Mouse (Mus musculus): ENCODE measurements around the gene Cma1. TPM values are rescaled to one million over a fixed set of nuclear protein-coding genes. Genes with fewer than 3 reads are reported as not detected.
"Not testable (repeated sequence)": the region's sequence is repeated elsewhere in the genome, so short reads cannot be mapped to it uniquely, and the experiment has no call there.

The Cma1 gene
- total RNA-seq (2022): 1 to 10 TPM in 2 of 4 experiments, under 1 TPM in 2; 0.57 to 1.2 (median 0.99) TPM

- no peak for DNase-seq (ENCODE audit: low spot score)
Measured at GRCm38 (mm10) chr14:55944575-55944974, at the start of gene Cma1. TSS of gene Cma1 (minus strand) at chr14:55944675.

GRCm38 (mm10) chr14:55987464-55987863 lies 43.0 kb upstream of the Cma1 start:
- DNase-seq (ENCODE audit: low spot score): not testable (repeated sequence)

- DNase-seq (ENCODE audit: low spot score): not testable (repeated sequence)
Measured at GRCm38 (mm10) chr14:55963900-55964299, 19.4 kb upstream of the Cma1 start.

- no peak for DNase-seq (ENCODE audit: low spot score)
Measured at GRCm38 (mm10) chr14:55963263-55963662, 18.8 kb upstream of the Cma1 start.

- DNase-seq (ENCODE audit: low spot score): no peak
Measured at GRCm38 (mm10) chr14:55950346-55951030, 6.0 kb upstream of the Cma1 start, which contains the start of gene Cma2. TSS of gene Cma2 (plus strand) at chr14:55950980.

GRCm38 (mm10) chr14:55946269-55946969 lies 1.9 kb upstream of the Cma1 start:
- DNase-seq (ENCODE audit: low spot score): no peak

GRCm38 (mm10) chr14:55943601-55944000 lies 874 bp downstream of the Cma1 start:
- no peak for DNase-seq (ENCODE audit: low spot score)

GRCm38 (mm10) chr14:55940070-55940800 lies 4.2 kb downstream of the Cma1 start:
- no peak for DNase-seq (ENCODE audit: low spot score)

GRCm38 (mm10) chr14:55933586-55933985 lies 10.9 kb downstream of the Cma1 start:
- DNase-seq (ENCODE audit: low spot score): peak; percentile 50

GRCm38 (mm10) chr14:55929263-55929997 lies 15.0 kb downstream of the Cma1 start:
- DNase-seq (ENCODE audit: low spot score): no peak

- no peak for DNase-seq (ENCODE audit: low spot score)
Measured at GRCm38 (mm10) chr14:55926847-55927246, 17.6 kb downstream of the Cma1 start.

- DNase-seq (ENCODE audit: low spot score): no peak
Measured at GRCm38 (mm10) chr14:55922475-55923232, 21.8 kb downstream of the Cma1 start.

- DNase-seq (ENCODE audit: low spot score): peak; percentile 83
Measured at GRCm38 (mm10) chr14:55918240-55919082, 26.0 kb downstream of the Cma1 start.

- DNase-seq (ENCODE audit: low spot score): no peak
Measured at GRCm38 (mm10) chr14:55913406-55913805, 31.1 kb downstream of the Cma1 start.

- DNase-seq (ENCODE audit: low spot score): no peak
Measured at GRCm38 (mm10) chr14:55905518-55905917, 39.0 kb downstream of the Cma1 start.

GRCm38 (mm10) chr14:55900414-55900755 lies 44.1 kb downstream of the Cma1 start:
- no peak for DNase-seq (ENCODE audit: low spot score)

- DNase-seq (ENCODE audit: low spot score): peak; percentile 74
Measured at GRCm38 (mm10) chr14:55899701-55900413, 44.6 kb downstream of the Cma1 start, which contains the start of gene Sdr39u1. TSS of gene Sdr39u1 (minus strand) at chr14:55900293.

- no peak for DNase-seq (ENCODE audit: low spot score)
Measured at GRCm38 (mm10) chr14:55898947-55899346, 45.5 kb downstream of the Cma1 start.

GRCm38 (mm10) chr14:55897671-55898070 lies 46.8 kb downstream of the Cma1 start:
- no peak for DNase-seq (ENCODE audit: low spot score)
